Mouse (Mus musculus) ES-Bruce4 (cell line): ENCODE results near the gene Kcnk7.

Source experiments
- CTCF ChIP-seq: IDR thresholded peaks from one replicate; pipeline ENCODE4 v1.8.1; 2011; ENCODE audit warnings: low read depth, low read length
- EP300 ChIP-seq: IDR thresholded peaks from 2 replicates; pipeline ENCODE4 v1.6.1; 2011; ENCODE audit warnings: low read depth, low read length; ENCODE audit not compliant: insufficient read depth
- POLR2A ChIP-seq: IDR thresholded peaks from one replicate; pipeline ENCODE4 v1.8.1; 2011; ENCODE audit warnings: low read length; ENCODE audit not compliant: insufficient read depth

DNA sequence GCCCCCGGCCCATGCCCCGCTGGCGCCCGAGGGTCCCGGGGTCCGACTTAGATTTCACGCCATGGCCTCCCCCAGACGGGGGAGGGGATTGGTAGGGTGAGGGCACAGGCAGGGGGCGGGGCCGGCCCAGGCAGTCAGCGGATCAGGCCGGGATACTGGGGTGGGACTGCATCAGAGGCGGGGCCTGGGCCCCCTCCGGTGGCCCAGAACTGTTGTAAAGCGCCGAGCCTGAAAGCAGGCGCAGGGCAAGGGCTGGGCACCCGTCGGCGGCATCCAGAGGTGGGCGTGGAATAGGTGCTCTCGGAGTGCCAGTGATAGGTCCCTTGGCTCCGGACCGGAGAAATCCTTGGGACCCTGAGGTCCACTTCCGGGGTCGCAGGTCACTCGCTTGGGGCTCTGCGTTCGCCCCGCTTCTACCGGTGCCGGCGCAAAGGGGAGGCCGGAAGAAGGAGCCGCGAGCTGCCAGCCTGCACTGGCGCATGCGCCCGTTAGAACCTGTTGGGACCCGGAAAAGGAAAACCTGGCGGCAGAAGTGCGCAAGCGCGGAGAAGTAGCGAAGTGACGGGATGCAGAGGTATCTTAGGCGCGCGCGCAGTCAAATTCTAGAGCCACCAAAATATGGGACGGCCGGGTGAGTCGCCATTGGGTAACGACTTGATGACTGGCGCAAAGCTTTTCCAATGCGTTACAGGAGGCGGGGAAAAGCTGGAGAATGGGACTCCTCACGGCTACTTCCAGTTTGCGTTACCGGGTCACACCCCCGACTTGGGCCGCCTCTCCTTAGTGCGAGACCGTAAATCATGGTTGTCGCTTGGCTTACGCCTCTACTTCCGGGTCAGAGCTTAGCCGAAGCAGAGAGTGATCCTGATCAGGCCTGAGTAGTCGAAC, 15.7 kb upstream of the Kcnk7 start, which contains the start of the genes Map3k11 and Pcnx3:
- TF ChIP-seq POLR2A = no peak
- no peak for TF ChIP-seq CTCF
- TF ChIP-seq EP300 = 0 out of 2 replicates have a peak, but pooled peaks have one; percentile 14
